Mouse (Mus musculus) R1 (cell line): ENCODE data around the gene Il12a.

Experiments used
- DNase-seq: peaks from one replicate; pipeline ENCODE4 v3.0.0-alpha.2; 2018; ENCODE audit warnings: low read depth, low spot score

Il12a gene

DNA sequence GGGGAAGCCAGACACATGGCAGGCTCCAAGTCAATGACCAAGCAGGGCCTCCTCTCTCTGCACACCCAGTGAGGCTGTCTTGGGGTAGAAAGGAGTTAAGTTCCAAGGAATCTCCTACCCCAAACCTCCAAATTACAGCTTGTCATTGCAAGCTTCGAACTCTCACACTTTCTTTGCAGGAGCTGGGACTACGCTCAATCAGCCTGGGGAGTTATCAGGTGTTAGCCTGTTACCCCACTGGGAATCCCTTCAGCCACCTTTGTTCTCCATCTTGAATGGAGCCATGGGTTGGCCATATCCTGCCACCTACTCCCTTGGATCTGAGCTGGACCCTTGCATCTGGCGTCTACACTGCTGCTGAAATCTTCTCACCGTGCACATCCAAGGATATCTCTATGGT, at the start of gene Il12a:
Il12a (plus strand) TSS at position 301 of the 400 bp plus-strand sequence.
- DNase-seq = no peak

GRCm38 (mm10) chr3:68642935-68643334, 47.5 kb upstream of the Il12a start:
- DNase-seq = no peak

GRCm38 (mm10) chr3:68646387-68647130, 43.9 kb upstream of the Il12a start:
- DNase-seq = no peak

DNA sequence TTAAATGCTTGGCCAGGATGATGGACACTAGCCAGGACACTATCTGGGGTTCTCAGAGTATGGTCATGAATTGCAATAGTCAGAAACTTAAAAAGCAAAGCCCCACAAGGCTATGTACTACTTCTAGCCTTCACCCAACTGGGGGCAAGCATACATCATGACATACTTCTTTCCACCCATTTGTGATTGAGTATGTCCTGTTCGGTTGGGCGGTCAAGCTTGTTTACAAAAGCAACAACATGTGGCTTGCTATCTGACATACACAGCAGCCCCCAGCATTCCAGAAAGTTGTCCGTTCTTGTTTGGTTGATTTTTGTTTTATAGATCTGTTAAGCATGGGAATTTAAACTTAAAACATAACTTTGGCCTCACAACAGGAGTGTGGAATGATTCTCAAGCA, 43.2 kb upstream of the Il12a start:
- no peak for DNase-seq

GRCm38 (mm10) chr3:68650251-68650650, 40.2 kb upstream of the Il12a start:
- no peak for DNase-seq

DNA sequence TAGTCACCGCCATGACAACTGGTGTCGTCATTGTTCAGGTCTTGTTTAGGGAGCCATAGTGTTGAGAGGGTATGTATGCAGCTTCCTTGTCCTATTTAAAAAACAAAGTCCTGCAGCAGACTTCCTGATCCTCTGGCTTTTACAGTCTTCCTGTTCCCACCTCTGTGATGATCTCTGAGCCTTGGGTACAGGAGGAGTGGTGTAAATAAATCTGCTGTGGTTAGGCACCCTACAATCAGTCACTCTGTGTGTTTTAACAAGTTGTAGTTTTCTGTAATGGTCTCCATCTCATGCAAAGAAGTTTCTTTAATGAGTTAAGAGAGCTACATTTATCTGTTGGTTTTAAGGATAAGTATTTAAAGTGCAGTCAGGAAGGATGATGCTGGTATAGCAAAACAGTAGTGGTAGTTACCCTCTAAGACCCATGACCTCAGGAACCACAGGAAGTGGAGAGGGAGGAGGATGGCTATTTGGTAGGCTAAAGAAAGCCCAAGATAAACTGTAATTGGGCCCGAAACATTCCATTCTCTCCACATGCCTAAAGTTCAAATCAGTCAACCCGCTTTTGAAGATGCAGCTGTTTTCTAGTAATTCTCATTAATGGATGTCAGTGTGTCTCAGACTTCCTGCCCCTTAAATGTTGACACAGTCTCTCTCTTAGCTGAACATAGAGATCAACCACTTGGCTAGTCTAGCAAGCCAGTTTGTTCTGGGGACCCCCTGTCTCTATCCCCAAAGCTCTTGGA, 33.7 kb upstream of the Il12a start:
- no peak for DNase-seq

DNA sequence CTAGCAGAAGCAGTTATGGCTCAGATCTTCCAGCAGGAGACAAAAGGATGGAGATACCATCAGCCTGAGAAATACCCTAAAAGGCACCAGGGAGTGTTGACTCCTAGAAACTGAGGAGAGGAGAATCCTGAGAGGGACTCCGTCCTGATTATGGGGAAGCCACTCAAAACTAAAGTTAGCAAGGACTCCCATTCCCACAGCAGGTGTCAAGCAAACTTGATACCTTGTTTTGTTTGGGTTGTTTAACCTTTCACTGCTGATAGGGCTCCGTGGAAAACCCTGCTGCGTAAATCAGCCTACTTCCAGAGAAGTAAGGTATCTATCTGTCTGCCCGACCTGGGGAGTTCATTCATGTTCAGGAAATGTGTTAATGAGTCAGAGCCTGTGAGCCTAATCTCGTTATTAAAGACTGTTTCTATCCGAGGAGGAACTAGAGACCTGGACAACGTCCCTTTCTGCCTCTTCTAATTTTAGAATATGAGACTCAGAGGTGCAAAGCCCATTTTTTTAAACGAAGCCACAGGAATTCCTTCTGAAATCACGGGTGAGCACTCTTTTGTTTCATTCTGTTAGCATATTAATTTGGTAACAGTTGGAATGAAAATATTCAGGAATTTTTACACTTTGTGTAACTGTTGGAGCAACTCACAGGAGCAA, 32.7 kb upstream of the Il12a start:
- peak; percentile 12 for DNase-seq

DNA sequence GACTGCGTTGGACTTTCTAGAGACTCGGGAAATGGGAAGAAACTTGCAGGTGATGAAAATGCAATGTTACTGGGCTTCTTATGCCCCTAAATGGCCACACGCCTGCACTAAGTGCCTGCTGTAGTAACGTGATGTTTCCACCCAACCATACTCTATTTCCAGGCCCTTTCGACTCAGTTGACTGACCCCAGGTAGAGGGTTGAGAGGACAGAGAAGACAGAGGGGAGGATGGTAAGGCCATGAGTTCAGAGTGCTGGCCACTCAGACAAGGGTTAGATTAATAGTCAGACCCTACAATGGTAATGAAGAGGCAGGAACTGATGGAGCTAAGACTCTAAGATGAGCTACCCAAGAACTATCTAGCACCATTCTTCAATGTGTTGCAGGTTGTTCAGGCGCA, 30.4 kb upstream of the Il12a start:
- DNase-seq = no peak

GRCm38 (mm10) chr3:68660538-68660937, 29.9 kb upstream of the Il12a start:
- DNase-seq = no peak

DNA sequence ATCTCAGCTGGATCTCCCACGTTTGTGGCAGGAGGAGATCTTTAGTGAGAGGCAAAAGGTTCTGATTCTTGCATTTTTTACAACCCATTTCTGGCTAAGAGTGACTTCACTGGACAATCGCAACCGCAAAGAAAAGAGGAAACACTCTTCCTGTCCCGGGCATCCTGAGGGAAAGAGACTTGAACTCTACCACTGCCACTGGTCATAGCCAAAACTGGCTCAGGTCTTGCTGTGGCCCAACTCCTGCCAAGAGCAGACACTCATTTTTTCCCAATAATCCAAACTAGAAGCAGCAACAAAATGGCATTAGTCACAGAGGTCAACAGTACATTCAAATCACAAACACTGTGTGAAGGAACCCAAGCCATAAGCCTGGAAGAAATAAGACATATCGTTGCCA, 28.1 kb upstream of the Il12a start:
- no peak for DNase-seq

DNA sequence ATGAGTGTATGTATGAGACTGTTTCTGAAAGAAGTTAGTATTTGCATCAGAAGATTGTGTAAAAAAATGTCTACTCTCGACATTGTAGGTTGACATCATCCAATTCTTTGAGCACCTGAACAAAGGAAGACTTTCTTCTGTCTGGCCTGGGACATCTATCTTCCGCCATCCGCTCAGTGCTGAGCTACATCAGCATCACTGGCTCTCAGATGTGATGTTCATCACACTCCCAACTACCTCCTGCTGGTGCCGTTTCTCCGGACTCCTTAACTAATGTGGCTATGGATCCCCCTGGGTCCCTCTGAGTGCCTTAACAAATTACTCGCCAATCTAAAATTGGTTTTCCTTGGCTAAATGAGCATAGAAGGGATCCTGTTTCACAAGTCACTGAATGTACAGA, 26.1 kb upstream of the Il12a start:
- no peak for DNase-seq

DNA sequence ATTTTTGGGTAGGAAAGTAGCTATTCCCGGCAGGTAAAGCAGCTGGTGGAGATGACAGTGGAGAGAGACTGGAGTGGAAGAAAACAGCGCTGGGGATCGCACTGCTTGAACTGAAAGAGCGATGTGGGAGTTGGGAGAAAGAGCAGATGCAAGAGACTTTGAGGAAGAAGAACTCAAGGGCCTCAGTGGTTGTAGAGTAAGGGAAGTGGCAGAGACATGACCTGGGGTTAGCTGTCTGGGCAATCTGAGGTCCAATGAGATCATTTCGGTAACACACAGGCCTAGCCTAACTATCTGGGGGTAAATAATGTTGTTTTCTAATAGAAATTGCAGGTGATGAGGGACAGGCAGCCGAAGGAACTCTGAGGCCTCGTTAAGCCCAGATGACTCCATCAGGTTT, 24.1 kb upstream of the Il12a start:
- DNase-seq = no peak

GRCm38 (mm10) chr3:68667852-68668251, 22.6 kb upstream of the Il12a start:
- no peak for DNase-seq

DNA sequence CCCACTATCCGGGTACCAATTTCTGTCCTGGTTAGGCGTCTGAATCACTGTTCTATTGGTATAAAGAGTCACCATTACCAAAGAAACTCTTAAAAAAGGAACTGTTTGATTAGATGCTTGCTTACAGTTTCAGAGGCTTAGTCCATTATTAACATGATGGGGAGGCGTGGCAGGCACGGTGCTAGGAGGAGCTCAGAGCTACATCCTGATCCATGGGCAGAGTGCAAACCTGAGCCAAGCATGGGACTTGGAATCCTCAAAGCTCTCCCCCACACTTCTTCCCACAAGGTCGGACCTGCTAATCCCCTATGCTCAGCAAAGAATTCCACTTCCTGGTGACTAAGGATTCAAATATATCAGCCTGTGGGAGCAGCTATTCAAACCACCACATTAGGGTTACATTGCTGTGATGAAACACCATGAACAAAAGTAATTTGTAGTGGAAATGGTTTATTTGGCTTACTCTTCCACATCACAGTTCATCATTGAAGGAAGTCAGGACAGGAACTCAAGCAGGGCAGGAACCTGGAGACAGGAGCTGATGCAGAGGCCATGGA, 20.9 kb upstream of the Il12a start:
- no peak for DNase-seq

DNA sequence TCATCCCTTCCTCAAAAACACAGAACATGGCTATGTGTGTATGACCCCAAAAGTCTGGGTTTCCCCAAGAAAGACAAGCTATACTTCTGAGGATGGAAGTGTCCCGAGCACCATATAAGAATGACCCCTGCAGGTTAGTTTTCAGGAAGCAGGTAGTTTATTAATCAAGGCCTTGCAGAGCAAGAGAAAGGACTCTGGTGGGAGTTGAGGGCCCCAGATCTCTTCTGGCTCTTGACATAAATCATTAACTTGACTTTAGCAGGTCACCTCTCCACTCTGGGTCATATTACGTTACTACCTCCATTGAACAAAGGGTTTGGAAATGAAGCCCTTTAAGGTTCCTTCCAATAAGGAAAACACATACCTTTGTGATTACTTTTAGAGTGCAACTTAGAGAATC, 15.7 kb upstream of the Il12a start:
- no peak for DNase-seq

DNA sequence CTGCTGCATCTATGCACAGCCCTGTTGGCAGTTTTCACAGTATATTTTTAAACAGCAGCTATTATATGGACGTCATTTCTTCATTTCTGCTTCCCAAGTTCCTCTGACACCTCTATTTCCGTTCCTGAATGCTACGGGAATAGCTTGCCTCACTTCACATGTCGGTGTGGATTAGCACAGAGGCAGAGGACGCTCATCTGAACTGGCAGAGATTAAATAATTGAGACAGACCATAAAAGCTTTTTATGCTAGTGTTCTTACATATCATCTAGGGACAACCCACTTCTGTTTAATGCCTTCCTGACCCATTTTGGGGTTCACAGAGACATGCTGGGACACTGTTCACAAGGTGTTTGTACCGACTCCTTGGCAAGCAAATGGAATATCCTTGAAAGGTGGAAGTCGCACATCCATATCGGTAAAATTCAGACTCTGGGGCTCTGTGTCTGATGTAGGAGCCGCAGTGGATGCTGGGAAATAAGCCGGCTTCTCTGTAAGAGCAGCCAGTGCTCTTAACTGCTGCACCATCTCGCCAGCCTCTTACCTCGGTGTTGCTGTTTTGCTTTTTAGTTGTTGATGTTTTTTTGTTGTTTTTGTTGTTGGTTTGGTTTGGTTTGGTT, 15.1 kb upstream of the Il12a start:
- peak; percentile 9 for DNase-seq

- no peak for DNase-seq
Observed at GRCm38 (mm10) chr3:68675980-68676678, 14.3 kb upstream of the Il12a start.

- peak; percentile 19 for DNase-seq
Observed at GRCm38 (mm10) chr3:68676831-68677303, 13.6 kb upstream of the Il12a start.

- DNase-seq = no peak
Observed at GRCm38 (mm10) chr3:68678805-68679585, 11.4 kb upstream of the Il12a start.

DNA sequence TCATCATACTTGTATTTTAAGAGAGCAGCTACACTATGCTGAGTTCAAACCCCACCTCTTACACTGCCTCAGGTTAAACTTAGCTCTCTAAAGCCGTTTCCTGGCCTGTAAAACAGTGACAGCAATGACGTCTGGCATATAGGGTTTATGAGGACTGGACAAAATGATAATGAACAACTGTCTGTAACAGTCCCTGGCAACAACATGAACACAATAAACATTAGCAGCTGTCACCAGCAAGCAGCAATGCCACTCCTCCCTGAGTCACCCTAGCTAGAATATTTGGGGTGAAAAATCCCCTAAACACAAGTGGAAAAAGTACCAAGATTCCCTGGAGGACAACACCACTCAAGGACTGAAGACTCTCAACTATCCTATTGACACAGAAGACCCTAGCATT, 6.9 kb upstream of the Il12a start:
- no peak for DNase-seq
